Mouse (Mus musculus): ENCODE measurements around the gene Pigc.

DNA sequence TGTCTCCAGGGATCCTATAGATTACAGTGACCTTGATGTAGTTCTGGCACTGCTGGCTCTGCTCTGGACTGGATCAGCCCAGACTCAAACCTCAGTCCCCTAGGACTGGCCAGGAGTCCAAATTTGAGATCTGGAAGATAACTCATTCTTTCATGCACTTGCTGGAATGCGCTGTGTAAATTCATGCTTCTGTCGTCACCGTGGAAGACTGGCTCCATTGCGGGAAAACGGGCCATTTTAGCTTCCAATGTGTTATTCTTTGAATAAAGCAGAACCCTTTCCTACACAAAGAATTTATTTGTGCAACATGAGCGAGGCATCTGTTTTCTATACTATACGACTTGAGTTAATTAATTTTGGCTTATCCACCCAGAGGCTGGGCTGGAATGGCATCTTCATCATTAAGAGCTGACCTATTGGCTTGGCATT is 51.3 kb downstream of the Pigc start:
- TF ChIP-seq GATA1 (IDR thresholded peaks at IDR 0.05; ENCODE audit: borderline replicate concordance, low read length) (no peak), TAL1 (conservative IDR thresholded peaks at IDR 0.05; ENCODE audit: low read depth, low read length) (no peak), CTCF (IDR thresholded peaks at IDR 0.05; ENCODE audit: low read depth, low read length) (no peak)

Measured in G1E (cell line).